Mouse (Mus musculus) ES-CJ7 (cell line): Measurements from ENCODE around the gene Shq1.

Source experiments
- DNase-seq: peaks from one replicate; pipeline ENCODE4 v3.0.0; 2011; ENCODE audit warnings: low read depth, low spot score

Gene Shq1

DNA sequence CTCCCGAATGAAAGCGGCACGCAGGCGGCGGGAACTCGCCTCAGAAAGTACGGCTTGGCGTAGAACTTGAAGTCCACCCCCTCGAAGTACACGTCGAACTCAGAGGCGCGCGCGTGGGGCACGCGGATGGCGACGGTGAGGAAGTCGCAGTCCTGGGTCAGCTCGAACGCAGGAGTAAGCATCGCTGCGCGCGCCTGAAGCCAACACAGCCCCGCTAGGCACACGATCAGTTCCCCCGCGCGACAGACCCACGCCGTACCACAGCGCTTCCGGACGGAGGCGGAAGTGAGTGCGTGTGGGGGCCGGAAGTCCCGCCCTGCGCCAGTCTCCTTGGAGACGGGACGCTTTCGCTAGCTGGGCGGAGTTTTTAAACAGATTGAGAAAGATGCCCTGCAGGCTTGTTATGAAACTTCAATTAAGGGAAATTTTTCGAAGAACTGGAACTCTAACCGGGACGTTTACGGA lies at the start of gene Shq1:
Gene Shq1, minus strand, starts transcription at position 278 of the 465 bp plus-strand sequence.
- DNase-seq = peak; percentile 87

- no peak for DNase-seq
Observed at GRCm38 (mm10) chr6:100720098-100720501, 49.1 kb upstream of the Shq1 start.

- no peak for DNase-seq
Observed at GRCm38 (mm10) chr6:100716817-100717216, 45.9 kb upstream of the Shq1 start.

- no peak for DNase-seq
Observed at GRCm38 (mm10) chr6:100716152-100716551, 45.2 kb upstream of the Shq1 start.

GRCm38 (mm10) chr6:100715296-100715828 lies 44.4 kb upstream of the Shq1 start:
- DNase-seq = no peak

DNA sequence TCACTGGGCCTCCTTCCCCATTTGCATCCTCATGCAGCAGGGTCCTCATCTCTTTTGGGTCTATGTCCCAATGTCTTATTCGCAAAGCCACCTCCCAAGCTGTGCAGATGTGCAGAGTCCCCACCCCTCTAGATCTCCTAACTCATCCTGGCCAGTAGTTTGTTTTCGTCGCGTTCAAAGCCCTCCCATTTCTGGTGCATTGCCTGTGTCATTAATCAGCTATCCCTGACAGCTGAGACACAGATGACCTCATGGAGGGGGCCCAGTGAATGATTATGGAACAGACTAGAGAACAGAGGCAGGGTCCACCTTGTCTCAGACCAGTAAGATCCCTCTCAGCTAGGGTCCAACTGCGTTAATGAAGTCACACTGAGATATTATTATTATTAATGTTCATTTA lies 39.9 kb upstream of the Shq1 start:
- no peak for DNase-seq

DNA sequence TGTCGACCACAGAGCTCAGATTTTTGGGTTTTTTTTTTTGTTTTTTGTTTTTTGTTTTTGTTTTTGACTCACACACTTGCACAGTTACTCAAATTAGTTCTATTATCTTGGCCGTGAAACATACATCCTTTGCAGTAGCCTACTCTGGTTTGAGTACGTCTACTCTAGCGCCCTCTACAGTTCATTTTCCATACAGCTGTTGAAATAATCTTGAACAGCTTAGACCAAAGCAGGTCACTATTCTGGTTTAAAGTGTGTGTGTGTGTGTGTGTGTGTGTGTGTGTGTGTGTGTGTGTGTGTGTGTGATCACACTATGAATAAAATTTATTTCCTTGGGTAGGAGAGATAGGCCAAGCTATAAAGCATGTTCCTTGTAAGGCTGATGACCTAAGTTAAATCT lies 39.2 kb upstream of the Shq1 start:
- DNase-seq = peak; percentile 57

GRCm38 (mm10) chr6:100709483-100709882 lies 38.5 kb upstream of the Shq1 start:
- peak; percentile 74 for DNase-seq

GRCm38 (mm10) chr6:100708996-100709395 lies 38.0 kb upstream of the Shq1 start:
- DNase-seq = no peak

- no peak for DNase-seq
Observed at GRCm38 (mm10) chr6:100708248-100708647, 37.3 kb upstream of the Shq1 start.

DNA sequence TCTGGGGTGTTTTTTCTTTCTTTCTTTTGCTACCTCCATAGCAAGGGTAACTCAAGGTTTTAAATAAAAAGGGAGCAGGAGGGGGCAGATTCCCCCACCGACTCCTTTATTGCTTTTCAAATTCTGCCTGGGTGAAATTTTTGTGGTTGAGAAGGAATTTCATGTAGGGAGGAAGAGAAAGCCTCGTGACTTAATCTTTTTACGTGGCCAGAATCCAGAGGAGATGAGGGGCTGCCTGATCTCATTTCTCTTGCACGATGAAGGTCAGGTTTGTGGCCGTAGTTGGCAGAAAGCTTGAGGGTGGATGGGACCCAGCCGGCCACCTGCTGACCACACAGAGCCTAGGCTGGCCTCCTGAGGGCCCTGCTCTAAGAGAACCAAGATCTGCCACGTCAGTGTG lies 36.6 kb upstream of the Shq1 start:
- DNase-seq = no peak

- no peak for DNase-seq
Observed at GRCm38 (mm10) chr6:100706861-100707260, 35.9 kb upstream of the Shq1 start.

GRCm38 (mm10) chr6:100705366-100705811 lies 34.4 kb upstream of the Shq1 start:
- peak; percentile 12 for DNase-seq

- peak; percentile 52 for DNase-seq
Observed at GRCm38 (mm10) chr6:100704574-100705365, 33.8 kb upstream of the Shq1 start, which contains the start of gene Gxylt2. Gene Gxylt2 (plus strand): TSS chr6:100704734.

GRCm38 (mm10) chr6:100704197-100704573 lies 33.2 kb upstream of the Shq1 start:
- DNase-seq = no peak

DNA sequence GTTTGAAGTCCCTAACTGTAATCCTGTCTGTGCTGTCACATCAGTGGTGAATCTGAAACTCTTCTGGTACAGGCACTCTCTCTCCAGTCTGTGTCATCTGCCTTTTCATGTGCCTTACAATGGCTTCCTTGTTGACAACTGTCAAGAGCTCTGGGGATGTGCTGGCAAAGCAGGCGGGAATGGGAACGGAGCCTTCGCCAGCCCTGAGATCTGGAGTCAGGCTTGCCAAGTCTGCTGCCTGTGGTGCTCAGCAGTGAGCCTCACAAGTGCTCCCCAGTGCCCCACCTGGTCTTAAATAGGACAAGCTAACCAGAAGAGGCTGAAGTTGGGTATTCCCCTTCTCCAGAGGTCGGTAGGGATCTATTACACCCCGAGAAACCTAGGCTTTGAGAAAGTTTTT lies 29.8 kb upstream of the Shq1 start:
- DNase-seq = no peak

- DNase-seq = no peak
Observed at GRCm38 (mm10) chr6:100699986-100700385, 29.0 kb upstream of the Shq1 start.

GRCm38 (mm10) chr6:100686341-100686740 lies 15.4 kb upstream of the Shq1 start:
- DNase-seq = no peak

- no peak for DNase-seq
Observed at GRCm38 (mm10) chr6:100678636-100679035, 7.7 kb upstream of the Shq1 start.

GRCm38 (mm10) chr6:100676461-100676860 lies 5.5 kb upstream of the Shq1 start:
- DNase-seq = no peak

GRCm38 (mm10) chr6:100674974-100675373 lies 4.0 kb upstream of the Shq1 start:
- DNase-seq = peak; percentile 40

DNA sequence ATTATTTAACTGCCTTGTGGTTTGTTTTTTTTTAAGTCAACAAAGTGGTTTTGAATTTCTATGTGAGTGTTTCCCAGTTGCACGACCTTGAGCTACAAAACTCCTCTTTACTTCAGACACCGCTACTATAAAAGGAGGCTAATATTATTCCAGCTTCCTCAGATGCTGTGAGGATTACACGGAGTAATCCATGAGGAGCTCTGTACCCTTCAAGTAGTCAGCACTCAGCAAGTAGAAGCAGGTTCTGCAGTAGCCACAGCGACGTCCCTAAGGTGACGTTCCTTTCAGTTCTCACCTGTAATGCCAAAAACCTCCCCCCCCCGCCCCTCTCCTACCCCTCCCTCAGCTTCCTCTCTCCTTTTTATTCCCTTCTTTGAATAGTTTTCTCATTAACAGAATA lies 444 bp upstream of the Shq1 start:
- no peak for DNase-seq

DNA sequence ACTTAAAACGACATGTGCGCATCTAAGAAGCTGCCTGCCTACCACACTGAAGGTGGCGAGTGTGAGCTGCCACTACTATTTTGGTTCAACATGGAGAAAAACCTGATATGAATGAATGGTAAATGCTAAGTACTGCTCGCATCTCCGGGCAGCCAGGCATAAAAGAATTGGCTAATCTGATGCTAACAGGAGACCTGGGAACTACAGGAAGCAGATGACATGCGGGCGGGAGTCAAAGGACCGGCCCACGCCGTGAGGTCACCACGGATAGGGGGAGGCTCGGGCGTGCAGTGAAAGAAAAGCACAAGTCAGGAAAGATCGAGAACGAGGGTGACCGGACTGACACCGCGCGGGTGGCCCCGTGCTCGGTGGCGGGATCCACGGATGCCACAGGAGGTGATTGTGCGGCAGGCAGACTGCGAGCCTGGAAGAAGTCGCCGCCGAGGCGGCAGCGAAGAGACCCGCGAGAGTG lies 551 bp downstream of the Shq1 start:
- peak; percentile 44 for DNase-seq
